Mouse (Mus musculus) neural tube, embryonic 15.5 days (tissue): Measurements from ENCODE around the gene Lpp. TPM values are rescaled to one million over a fixed set of nuclear protein-coding genes. Genes with fewer than 3 reads are reported as not detected.
A peak's percentile ranks its signal among the peaks of the same experiment; 100 is the strongest.

Source experiments
- ATAC-seq: fragments of 200-750 bp; cut with Nextera tagmentation; 2 replicates; pipeline ENCODE4 v1.8.0; 2017; ENCODE audit warnings: mild to moderate bottlenecking, moderate TSS enrichment, moderate library complexity; ENCODE audit not compliant: low FRiP score
- H3K27ac ChIP-seq: fragments of 300-500 bp; sonication (generic); replicated peaks from 2 replicates; pipeline ENCODE4 v1.5.1; 2015; ENCODE audit warnings: mild to moderate bottlenecking, inconsistent platforms
- H3K27me3 ChIP-seq: fragments of 300-500 bp; sonication (generic); replicated peaks from 2 replicates; pipeline ENCODE4 v1.6.1; 2015; ENCODE audit warnings: inconsistent platforms
- H3K36me3 ChIP-seq: fragments of 300-500 bp; sonication (generic); 2 replicates; pipeline ENCODE4 v1.6.1; 2015; ENCODE audit warnings: inconsistent platforms
- H3K4me1 ChIP-seq: fragments of 300-500 bp; sonication (generic); 2 replicates; pipeline ENCODE4 v1.6.1; 2015; ENCODE audit warnings: inconsistent platforms
- H3K4me2 ChIP-seq: fragments of 300-500 bp; sonication (generic); 2 replicates; pipeline ENCODE4 v1.6.1; 2015; ENCODE audit warnings: inconsistent platforms, mild to moderate bottlenecking, moderate library complexity
- H3K4me3 ChIP-seq: fragments of 300-500 bp; sonication (generic); replicated peaks from 2 replicates; pipeline ENCODE4 v1.5.1; 2015; ENCODE audit warnings: mild to moderate bottlenecking, inconsistent platforms
- H3K9ac ChIP-seq: fragments of 300-500 bp; sonication (generic); replicated peaks from 2 replicates; pipeline ENCODE4 v1.6.1; 2015; ENCODE audit warnings: mild to moderate bottlenecking, inconsistent platforms
- H3K9me3 ChIP-seq: fragments of 300-500 bp; sonication (generic); replicated peaks from 2 replicates; pipeline ENCODE4 v1.6.1; 2016; ENCODE audit warnings: inconsistent platforms
- WGBS: fragments of 180-500 bp; shearing (Covaris S2); methylation state at CpG from one replicate; pipeline ENCODE4 v1.1.7; 2015; ENCODE audit warnings: mixed read lengths; 5-methylcytosine and 5-hydroxymethylcytosine counted together
- polyA plus RNA-seq: library from polyadenylated mRNA; unstranded; fragments of >200 nt; fragmentation: Nextera tagmentation; extraction: Ambion mirVana; gene quantifications from 2 replicates; pipeline ENCODE4 v1.2.1, GENCODE M21; 2015

Gene Lpp
- polyA plus RNA-seq, 1 experiment from 2014 or later, result 10.6 TPM

DNA sequence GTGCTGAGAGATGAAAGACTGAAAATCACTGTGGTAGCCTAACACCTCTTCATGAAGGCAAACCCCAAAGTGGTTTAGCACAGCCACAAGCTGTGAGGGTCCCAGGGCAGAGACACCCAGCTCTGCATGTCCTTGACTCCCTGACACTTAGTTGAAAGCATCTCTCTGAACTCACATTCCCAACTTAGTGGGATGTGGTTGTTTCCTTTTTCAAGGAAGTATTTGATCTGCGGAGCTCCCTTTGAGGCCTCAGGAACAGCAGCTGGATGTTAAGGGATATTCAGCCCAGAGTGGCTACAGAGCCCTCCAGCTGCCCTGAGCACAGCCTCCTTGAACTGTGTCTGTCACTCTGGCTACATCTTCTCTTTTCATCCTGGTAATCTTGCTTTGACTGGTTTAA is 48.0 kb downstream of the Lpp start:
- Histone ChIP-seq H3K4me3 (no peak overlapping the region), H3K4me1 (peaks cover 26% of the 10 kb centered on the region), H3K9me3 (no peaks in the 10 kb centered on the region), H3K4me2 (no peak overlapping the region), H3K36me3 (no peaks in the 10 kb centered on the region), H3K27ac (no peak overlapping the region), H3K27me3 (no peaks in the 10 kb centered on the region), H3K9ac (no peak overlapping the region)
- no peak for ATAC-seq
- WGBS, result 15% methylated on average over 1 of the region's 1 CpGs

DNA sequence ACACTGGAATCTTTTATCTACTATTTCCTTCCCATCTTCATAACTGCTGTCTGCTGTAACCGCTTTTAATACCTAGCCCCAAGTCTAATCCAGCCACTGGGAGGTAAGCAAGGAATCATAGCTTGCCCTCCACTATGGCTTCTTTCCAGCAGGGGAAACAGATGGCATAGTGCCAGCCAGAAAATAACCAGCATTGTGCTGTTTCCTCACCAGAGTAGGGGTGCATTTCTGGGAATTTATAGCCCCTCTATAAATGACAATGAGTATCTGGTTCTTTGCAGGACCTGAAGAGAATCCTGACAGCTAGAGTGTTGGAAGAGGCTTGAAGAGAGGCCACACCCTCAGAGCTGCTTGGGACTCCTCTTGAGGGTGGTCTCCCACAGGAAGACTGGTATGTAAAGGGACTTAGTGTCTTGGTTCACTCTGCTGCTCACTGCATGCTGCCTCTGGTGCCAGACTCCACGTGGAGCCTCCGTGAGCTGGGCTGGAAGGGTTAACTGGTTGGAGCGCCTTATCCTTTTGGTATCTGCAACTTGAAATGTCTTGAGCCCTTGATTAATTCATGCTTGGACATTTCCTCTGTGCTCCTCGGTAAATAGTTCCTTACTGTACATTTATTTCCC is 49.3 kb downstream of the Lpp start:
- Histone ChIP-seq H3K9ac (no peak overlapping the region), H3K36me3 (no peaks in the 10 kb centered on the region), H3K4me1 (peaks cover 24% of the 10 kb centered on the region), H3K4me3 (no peak overlapping the region), H3K27me3 (no peaks in the 10 kb centered on the region), H3K4me2 (no peak overlapping the region), H3K9me3 (no peaks in the 10 kb centered on the region), H3K27ac (no peak overlapping the region)
- 50% methylated on average over 5 of the region's 5 CpGs for WGBS
- ATAC-seq, result 0 out of 2 replicates have a peak, but pooled peaks have one; percentile 42

GRCm38 (mm10) chr16:24443123-24443515 is 49.8 kb downstream of the Lpp start:
- H3K36me3 ChIP-seq, result no peaks in the 10 kb centered on the region
- ATAC-seq, result no peak
- 0 out of 2 replicates have a peak overlapping the region, but pooled peaks have one; percentile 37 for H3K27ac ChIP-seq
- no peak overlapping the region for H3K4me3 ChIP-seq
- H3K27me3 ChIP-seq, result no peaks in the 10 kb centered on the region
- H3K9ac ChIP-seq, result no peak overlapping the region
- 49% methylated on average over 7 of the region's 7 CpGs for WGBS
- no peaks in the 10 kb centered on the region for H3K9me3 ChIP-seq
- H3K4me2 ChIP-seq, result no peak overlapping the region
- peaks cover 23% of the 10 kb centered on the region for H3K4me1 ChIP-seq

GRCm38 (mm10) chr16:24443555-24443954 is 50.2 kb downstream of the Lpp start:
- WGBS, result 62% methylated on average over 5 of the region's 5 CpGs
- no peaks in the 10 kb centered on the region for H3K36me3 ChIP-seq

GRCm38 (mm10) chr16:24444818-24445217 is 51.5 kb downstream of the Lpp start:
- WGBS, result 87% methylated on average over 4 of the region's 4 CpGs
- peaks cover 27% of the 10 kb centered on the region for H3K4me1 ChIP-seq
- H3K4me3 ChIP-seq, result no peak overlapping the region
- H3K9ac ChIP-seq, result no peak overlapping the region
- no peaks in the 10 kb centered on the region for H3K27me3 ChIP-seq
- H3K27ac ChIP-seq, result no peak overlapping the region
- H3K36me3 ChIP-seq, result no peaks in the 10 kb centered on the region
- ATAC-seq, result no peak
- no peaks in the 10 kb centered on the region for H3K9me3 ChIP-seq
- H3K4me2 ChIP-seq, result no peak overlapping the region

More at GRCm38 (mm10) chr16:24443555-24443954, 50.2 kb downstream of the Lpp start:
- no peaks in the 10 kb centered on the region for H3K27me3 ChIP-seq
- ATAC-seq, result no peak
- peaks cover 23% of the 10 kb centered on the region for H3K4me1 ChIP-seq
- no peak overlapping the region for H3K4me2 ChIP-seq
- no peaks in the 10 kb centered on the region for H3K9me3 ChIP-seq
- H3K27ac ChIP-seq, result 0 out of 2 replicates have a peak overlapping the region, but pooled peaks have one; percentile 37
- no peak overlapping the region for H3K9ac ChIP-seq
- no peak overlapping the region for H3K4me3 ChIP-seq

DNA sequence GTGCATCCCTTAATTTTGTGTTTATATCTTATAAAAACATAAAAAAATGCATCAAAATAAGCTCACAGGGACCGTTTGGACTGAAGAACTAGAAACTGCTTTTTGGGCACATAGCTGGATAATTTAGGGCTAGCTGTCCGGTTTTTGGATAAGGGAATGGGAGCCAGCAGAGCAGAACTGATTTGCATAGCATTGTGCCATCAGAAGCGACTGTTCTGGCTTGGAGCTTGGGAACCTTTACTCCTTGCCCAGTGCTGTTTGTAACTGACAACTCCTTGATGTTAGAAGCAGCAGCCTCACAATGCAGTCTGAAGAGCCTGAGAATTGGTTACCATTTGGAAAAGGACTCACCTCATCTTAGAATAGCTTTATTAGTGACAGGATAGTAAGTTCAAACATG is 52.2 kb downstream of the Lpp start:
- Histone ChIP-seq H3K27me3 (no peaks in the 10 kb centered on the region), H3K36me3 (no peaks in the 10 kb centered on the region), H3K9ac (no peak overlapping the region), H3K9me3 (no peaks in the 10 kb centered on the region), H3K4me3 (no peak overlapping the region), H3K4me2 (no peak overlapping the region), H3K27ac (no peak overlapping the region), H3K4me1 (peaks cover 29% of the 10 kb centered on the region)
- 45% methylated on average over 3 of the region's 3 CpGs for WGBS
- ATAC-seq, result no peak

GRCm38 (mm10) chr16:24446449-24446848 is 53.1 kb downstream of the Lpp start:
- Histone ChIP-seq H3K9me3 (no peaks in the 10 kb centered on the region), H3K4me1 (peaks cover 29% of the 10 kb centered on the region), H3K4me3 (no peak overlapping the region), H3K4me2 (no peak overlapping the region), H3K36me3 (no peaks in the 10 kb centered on the region), H3K27me3 (no peaks in the 10 kb centered on the region), H3K9ac (no peak overlapping the region), H3K27ac (no peak overlapping the region)
- WGBS, result 93% methylated on average over 1 of the region's 1 CpGs
- no peak for ATAC-seq

- no peak overlapping the region for H3K4me3 ChIP-seq
- no peaks in the 10 kb centered on the region for H3K9me3 ChIP-seq
- no peaks in the 10 kb centered on the region for H3K36me3 ChIP-seq
- WGBS, result 58% methylated on average over 7 of the region's 7 CpGs
- no peak for ATAC-seq
- H3K27me3 ChIP-seq, result no peaks in the 10 kb centered on the region
- no peak overlapping the region for H3K4me2 ChIP-seq
- H3K27ac ChIP-seq, result no peak overlapping the region
- H3K4me1 ChIP-seq, result peaks cover 22% of the 10 kb centered on the region
- no peak overlapping the region for H3K9ac ChIP-seq
These were observed 54.6 kb downstream of the Lpp start for GRCm38 (mm10) chr16:24447666-24448492.

GRCm38 (mm10) chr16:24448493-24448845 is 55.2 kb downstream of the Lpp start:
- H3K36me3 ChIP-seq, result no peaks in the 10 kb centered on the region
- no peak overlapping the region for H3K4me2 ChIP-seq
- peaks cover 17% of the 10 kb centered on the region for H3K4me1 ChIP-seq
- H3K9me3 ChIP-seq, result no peaks in the 10 kb centered on the region
- no peak overlapping the region for H3K27ac ChIP-seq
- no peaks in the 10 kb centered on the region for H3K27me3 ChIP-seq
- no peak for ATAC-seq
- no peak overlapping the region for H3K9ac ChIP-seq
- no peak overlapping the region for H3K4me3 ChIP-seq
- 64% methylated on average over 2 of the region's 2 CpGs for WGBS

DNA sequence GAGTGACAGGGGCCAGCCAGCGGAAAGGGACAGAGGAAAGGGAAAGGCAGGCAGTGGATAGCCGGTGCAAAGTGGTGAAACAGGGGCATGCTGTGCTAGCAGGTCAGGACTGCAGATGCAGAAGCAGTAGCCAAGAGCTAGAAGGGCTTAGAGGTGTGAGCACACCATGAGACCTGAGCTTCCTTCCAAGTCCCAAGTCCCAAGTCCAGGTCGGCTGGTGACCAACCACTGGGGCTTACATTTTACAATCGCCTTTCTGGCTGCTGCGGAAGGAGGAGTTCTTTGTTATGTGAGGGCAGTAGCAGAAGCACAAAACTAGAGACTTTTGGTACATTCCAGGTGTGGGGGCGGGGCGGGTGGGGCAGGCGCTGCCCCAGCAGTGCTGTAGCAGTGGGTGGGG is 56.5 kb downstream of the Lpp start:
- no peak overlapping the region for H3K27ac ChIP-seq
- no peaks in the 10 kb centered on the region for H3K27me3 ChIP-seq
- no peaks in the 10 kb centered on the region for H3K36me3 ChIP-seq
- no peak for ATAC-seq
- H3K9me3 ChIP-seq, result no peaks in the 10 kb centered on the region
- H3K4me3 ChIP-seq, result no peak overlapping the region
- H3K9ac ChIP-seq, result no peak overlapping the region
- no peak overlapping the region for H3K4me2 ChIP-seq
- WGBS, result 22% methylated on average over 8 of the region's 8 CpGs
- peaks cover 15% of the 10 kb centered on the region for H3K4me1 ChIP-seq

DNA sequence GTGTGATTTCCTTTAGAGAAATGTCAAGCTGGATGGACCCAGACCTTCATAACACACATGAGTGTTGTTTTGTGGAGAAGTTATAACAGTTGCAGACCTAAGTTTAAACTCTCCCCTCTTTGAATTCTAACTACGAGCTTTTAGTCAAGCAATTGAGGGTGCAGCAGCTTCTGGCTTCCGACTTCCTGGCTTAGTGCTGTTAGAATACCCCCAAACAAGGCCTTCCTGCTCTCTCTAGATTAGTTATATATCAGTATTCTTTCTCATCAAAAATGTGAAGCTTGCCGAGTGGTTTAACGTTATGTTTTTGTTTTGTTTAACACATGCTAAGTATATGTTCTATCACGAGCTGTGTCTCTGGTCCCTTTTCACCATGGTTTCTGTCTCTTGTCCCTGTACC is 56.9 kb downstream of the Lpp start:
- no peak overlapping the region for H3K27ac ChIP-seq
- peaks cover 12% of the 10 kb centered on the region for H3K4me1 ChIP-seq
- H3K4me3 ChIP-seq, result no peak overlapping the region
- no peaks in the 10 kb centered on the region for H3K27me3 ChIP-seq
- no peak overlapping the region for H3K9ac ChIP-seq
- no peaks in the 10 kb centered on the region for H3K36me3 ChIP-seq
- ATAC-seq, result no peak
- no peak overlapping the region for H3K4me2 ChIP-seq
- H3K9me3 ChIP-seq, result no peaks in the 10 kb centered on the region
- WGBS, result 58% methylated on average over 5 of the region's 5 CpGs

DNA sequence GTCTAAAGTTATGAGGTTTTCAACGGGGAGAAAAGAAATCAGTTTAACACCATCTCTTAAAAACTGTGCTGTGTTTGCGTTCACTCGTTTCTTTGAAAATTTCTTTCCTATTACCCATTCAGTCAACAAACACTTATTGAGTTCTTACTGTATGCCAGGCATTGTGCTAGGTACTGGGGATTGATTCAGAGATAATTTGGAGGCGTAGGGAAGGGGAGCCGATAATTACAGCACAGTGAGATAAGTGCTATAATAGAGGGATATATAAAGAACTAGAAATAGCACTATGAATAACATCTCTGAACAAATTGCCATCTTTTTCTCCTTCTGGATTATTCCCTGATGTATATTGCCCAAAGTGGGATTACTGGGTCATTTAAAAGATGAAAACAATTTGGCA is 57.8 kb downstream of the Lpp start:
- H3K27me3 ChIP-seq, result no peaks in the 10 kb centered on the region
- H3K36me3 ChIP-seq, result no peaks in the 10 kb centered on the region
- H3K27ac ChIP-seq, result no peak overlapping the region
- no peak for ATAC-seq
- no peak overlapping the region for H3K4me2 ChIP-seq
- H3K9ac ChIP-seq, result no peak overlapping the region
- 66% methylated on average over 5 of the region's 5 CpGs for WGBS
- H3K9me3 ChIP-seq, result no peaks in the 10 kb centered on the region
- H3K4me3 ChIP-seq, result no peak overlapping the region
- peaks cover 9% of the 10 kb centered on the region; the same call in 1 of the 2 replicates for H3K4me1 ChIP-seq
